Mouse (Mus musculus) lung, postnatal 0 days (tissue): Measurements from ENCODE around the gene Rbfox1. TPM values are rescaled to one million over a fixed set of nuclear protein-coding genes. Genes with fewer than 3 reads are reported as not detected.

Experiments used
- ATAC-seq: fragments of 200-750 bp; cut with Nextera tagmentation; 2 replicates; pipeline ENCODE4 v1.8.0; 2017; ENCODE audit warnings: moderate library complexity
- DNase-seq: peaks from one replicate; pipeline ENCODE4 v3.0.0-alpha.2; 2016; ENCODE audit warnings: low spot score
- H3K27ac ChIP-seq: fragments of 300-500 bp; sonication (generic); 2 replicates; pipeline ENCODE4 v1.5.1; 2014; ENCODE audit warnings: antibody characterized with exemption, mild to moderate bottlenecking, low read length, mixed read lengths
- H3K27me3 ChIP-seq: fragments of 300-500 bp; sonication (generic); replicated peaks from 2 replicates; pipeline ENCODE4 v1.6.1; 2014; ENCODE audit warnings: low read length, mixed read lengths; ENCODE audit not compliant: insufficient read depth
- H3K36me3 ChIP-seq: fragments of 300-500 bp; sonication (generic); 2 replicates; pipeline ENCODE4 v1.6.1; 2014; ENCODE audit warnings: low read length, mixed read lengths; ENCODE audit not compliant: insufficient read depth
- H3K4me1 ChIP-seq: fragments of 300-500 bp; sonication (generic); 2 replicates; pipeline ENCODE4 v1.6.1; 2014; ENCODE audit warnings: antibody characterized with exemption, low read depth, low read length, mixed read lengths; ENCODE audit not compliant: insufficient read depth
- H3K4me2 ChIP-seq: fragments of 300-500 bp; sonication (generic); replicated peaks from 2 replicates; pipeline ENCODE4 v1.6.1; 2014; ENCODE audit warnings: low read depth, mild to moderate bottlenecking, low read length, moderate library complexity, mixed read lengths
- H3K4me3 ChIP-seq: fragments of 300-500 bp; sonication (generic); 2 replicates; pipeline ENCODE4 v1.5.1; 2014; ENCODE audit warnings: low read depth, low read length
- H3K9ac ChIP-seq: fragments of 300-500 bp; sonication (generic); replicated peaks from 2 replicates; pipeline ENCODE4 v1.6.1; 2014; ENCODE audit warnings: low read depth, mild to moderate bottlenecking
- H3K9me3 ChIP-seq: fragments of 300-500 bp; sonication (generic); 2 replicates; pipeline ENCODE4 v1.6.1; 2016; ENCODE audit warnings: low read length, mixed read lengths
- CTCF ChIP-seq: IDR thresholded peaks from 2 replicates; pipeline ENCODE4 v1.5.1; 2016; ENCODE audit warnings: antibody characterized with exemption, mild to moderate bottlenecking
- EP300 ChIP-seq: IDR thresholded peaks from 2 replicates; pipeline ENCODE4 v1.6.1; 2016; ENCODE audit warnings: antibody characterized with exemption, mild to moderate bottlenecking, control low read depth
- WGBS: fragments of 180-500 bp; shearing (Covaris S2); extraction: QIAGEN DNeasy Blood & Tissue Kit; methylation state at CpG from one replicate; pipeline ENCODE4 v1.1.7; 2014; 5-methylcytosine and 5-hydroxymethylcytosine counted together
- polyA plus RNA-seq: library from polyadenylated mRNA; unstranded; fragments of >200 nt; fragmentation: Nextera tagmentation; extraction: Ambion mirVana; gene quantifications from 2 replicates; pipeline ENCODE4 v1.2.1, GENCODE M21; 2015

Gene Rbfox1
- polyA plus RNA-seq, 1 experiment from 2014 or later = 0.25 TPM

DNA sequence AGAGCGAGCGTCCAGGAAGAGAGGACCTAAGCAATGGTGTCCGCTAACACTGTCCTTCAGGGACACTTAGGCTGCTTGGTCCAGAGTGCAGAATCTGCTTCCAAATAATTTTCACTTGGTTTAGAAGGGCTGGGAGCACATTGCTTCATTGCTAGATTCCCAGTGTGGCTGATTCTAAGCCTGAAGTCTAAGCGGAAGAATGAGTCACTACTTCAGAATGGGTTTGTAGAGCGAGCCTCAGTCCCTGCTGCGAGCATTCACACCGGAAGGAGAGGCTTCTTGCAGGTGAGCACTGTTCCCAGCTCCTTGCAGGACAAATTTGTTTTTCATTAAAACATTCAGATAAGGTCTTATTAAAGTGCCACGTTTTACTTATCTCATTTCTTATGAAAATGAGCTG lies 1151.8 kb downstream of the Rbfox1 start:
- no peak overlapping the region for H3K4me3 ChIP-seq
- H3K4me1 ChIP-seq = no peaks in the 10 kb centered on the region
- no peaks in the 10 kb centered on the region for H3K9me3 ChIP-seq
- no peak for TF ChIP-seq EP300
- TF ChIP-seq CTCF = no peak
- peaks cover 14% of the 10 kb centered on the region for H3K27me3 ChIP-seq
- ATAC-seq (no peak), DNase-seq (no peak)
- 41% methylated on average over 8 of the region's 8 CpGs for WGBS
- H3K27ac ChIP-seq = no peak overlapping the region
- no peaks in the 10 kb centered on the region for H3K36me3 ChIP-seq
- H3K4me2 ChIP-seq = no peak overlapping the region
- H3K9ac ChIP-seq = no peak overlapping the region

DNA sequence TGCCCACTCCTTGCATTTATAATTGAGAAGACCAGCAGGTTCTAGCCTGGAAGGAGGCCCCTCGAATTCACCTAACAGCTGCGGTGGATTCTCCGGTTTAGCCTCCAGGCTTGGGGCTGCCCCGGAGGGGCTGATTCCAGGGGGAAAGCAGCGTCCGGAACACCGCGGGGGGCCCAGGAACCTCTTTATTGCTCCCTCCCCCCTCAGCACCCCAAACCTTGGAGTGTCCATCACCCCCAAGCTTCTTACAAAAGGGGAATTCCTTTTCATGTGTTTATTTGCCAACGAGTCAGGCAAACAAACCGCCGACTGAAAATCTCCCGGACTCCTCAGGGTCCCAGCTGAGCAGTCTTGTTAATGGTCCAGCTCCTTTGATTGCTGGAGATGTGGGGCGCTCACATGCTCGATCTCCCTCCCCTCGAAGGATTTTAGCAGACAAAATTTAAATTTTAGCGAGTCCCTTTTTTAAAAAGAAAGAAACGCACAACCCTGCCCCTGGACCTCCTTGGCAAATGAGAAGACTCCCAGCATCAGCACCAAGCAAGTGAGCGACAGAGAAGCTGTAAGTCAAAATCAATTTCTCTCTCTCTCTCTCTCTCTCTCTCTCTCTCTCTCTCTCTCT lies 1153.6 kb downstream of the Rbfox1 start:
- H3K9me3 ChIP-seq = no peaks in the 10 kb centered on the region
- DNase-seq (no peak), ATAC-seq (no peak)
- H3K27ac ChIP-seq = no peak overlapping the region
- 2% methylated on average over 18 of the region's 18 CpGs for WGBS
- peaks cover 14% of the 10 kb centered on the region for H3K27me3 ChIP-seq
- H3K4me3 ChIP-seq = no peak overlapping the region
- no peaks in the 10 kb centered on the region for H3K4me1 ChIP-seq
- TF ChIP-seq CTCF (no peak), EP300 (no peak)
- H3K9ac ChIP-seq = no peak overlapping the region
- peak overlapping the region; percentile 22; the same call in 1 of the 2 replicates for H3K4me2 ChIP-seq
- no peaks in the 10 kb centered on the region for H3K36me3 ChIP-seq

DNA sequence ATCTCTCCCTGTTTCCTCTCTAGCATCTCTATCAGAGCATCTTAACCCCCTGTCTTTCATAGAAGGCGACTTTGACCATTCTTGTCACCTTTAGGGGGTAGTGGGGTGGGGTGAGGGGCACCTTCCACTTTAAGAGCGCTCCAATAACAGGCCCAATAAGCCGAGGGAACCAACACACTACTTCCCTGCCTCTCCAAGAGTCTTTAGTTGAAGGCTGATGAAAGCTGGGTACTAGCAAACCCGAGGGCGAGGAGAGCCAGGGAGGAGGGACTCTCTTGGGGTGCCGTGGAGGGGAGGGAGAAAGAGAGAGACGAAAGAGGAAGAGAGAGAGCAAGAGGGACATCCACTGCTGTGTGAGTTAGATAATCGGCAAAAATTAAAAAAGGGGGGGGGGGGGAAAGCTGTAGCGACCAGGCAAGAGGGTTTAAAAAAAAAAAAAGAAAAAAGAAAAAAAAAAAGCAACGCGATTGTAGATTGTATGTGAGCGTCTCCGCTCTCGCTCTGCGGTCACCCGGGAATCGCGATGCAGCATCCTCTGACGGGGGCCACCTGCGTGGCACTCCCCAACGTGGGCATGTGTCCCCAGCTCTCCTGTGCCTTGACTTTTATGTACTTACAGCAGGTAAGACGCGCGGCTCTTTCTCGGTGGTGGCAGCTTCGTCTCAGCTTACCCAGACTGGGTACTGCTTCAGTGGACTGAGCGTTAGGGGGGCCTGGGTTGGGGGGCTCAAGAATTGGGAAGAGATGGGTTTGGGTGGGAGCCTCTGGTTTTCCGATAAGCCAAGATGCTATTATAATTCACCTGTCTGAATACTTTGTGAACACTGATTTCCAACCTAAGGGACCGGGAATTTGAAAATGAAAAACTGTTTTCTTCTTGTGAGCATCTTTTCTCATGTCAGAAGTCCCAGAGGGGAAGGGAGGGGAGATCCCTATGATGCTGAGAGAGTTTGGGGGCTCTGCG lies 1154.5 kb downstream of the Rbfox1 start:
- WGBS = 3% methylated on average over 29 of the region's 30 CpGs
- Histone ChIP-seq H3K27ac (no peak overlapping the region), H3K27me3 (peaks cover 14% of the 10 kb centered on the region), H3K36me3 (no peaks in the 10 kb centered on the region), H3K4me1 (no peaks in the 10 kb centered on the region), H3K4me2 (peak overlapping the region; percentile 11; the same call in 1 of the 2 replicates), H3K9ac (no peak overlapping the region), H3K9me3 (no peaks in the 10 kb centered on the region), H3K4me3 (no peak overlapping the region)
- ATAC-seq = no peak
- TF ChIP-seq EP300 (no peak), CTCF (no peak)
- no peak for DNase-seq

DNA sequence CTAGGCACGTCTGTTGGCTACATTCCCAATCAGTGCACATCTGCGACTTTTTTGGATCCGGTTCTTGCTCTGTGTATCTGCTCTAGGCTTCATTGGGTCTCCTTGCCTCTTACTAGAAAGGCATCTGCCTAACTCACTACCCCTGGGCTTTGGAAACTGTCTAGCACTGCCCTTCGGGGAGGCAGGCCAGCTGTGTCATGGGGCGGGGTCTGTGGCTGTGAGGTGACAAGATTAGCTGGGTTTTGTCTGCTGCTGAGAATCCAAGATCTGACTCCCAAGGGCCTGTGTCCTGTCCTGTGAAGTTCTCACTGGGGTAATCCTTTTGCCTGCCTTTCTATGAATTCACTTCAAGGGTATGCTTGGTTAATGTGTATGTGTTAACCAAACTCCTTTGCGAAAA lies 1155.5 kb downstream of the Rbfox1 start:
- no peaks in the 10 kb centered on the region for H3K9me3 ChIP-seq
- no peak for DNase-seq
- no peak for ATAC-seq
- no peaks in the 10 kb centered on the region for H3K36me3 ChIP-seq
- H3K4me1 ChIP-seq = no peaks in the 10 kb centered on the region
- H3K4me2 ChIP-seq = no peak overlapping the region
- TF ChIP-seq EP300 (no peak), CTCF (no peak)
- H3K27me3 ChIP-seq = peaks cover 14% of the 10 kb centered on the region
- 24% methylated on average over 6 of the region's 6 CpGs for WGBS
- no peak overlapping the region for H3K9ac ChIP-seq
- H3K27ac ChIP-seq = no peak overlapping the region
- H3K4me3 ChIP-seq = no peak overlapping the region

DNA sequence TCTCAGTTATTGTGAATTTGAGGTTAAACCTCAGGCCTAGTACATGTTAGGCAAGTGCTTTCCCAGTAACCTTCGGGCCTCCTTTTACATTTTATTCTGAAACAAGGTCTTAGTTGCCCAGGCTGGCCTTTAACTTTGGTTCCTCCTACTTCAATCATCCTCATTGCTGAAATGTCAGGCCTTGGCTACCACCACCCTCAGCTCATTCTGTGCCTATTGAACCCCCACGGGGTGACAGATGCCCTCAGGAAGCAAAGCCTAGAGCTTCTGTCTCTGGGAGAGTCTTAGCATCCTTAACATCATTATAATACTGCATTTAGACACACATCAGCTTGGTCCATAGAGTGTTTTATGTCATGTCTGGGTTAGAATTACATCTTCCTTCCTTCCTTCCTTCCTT lies 1162.3 kb downstream of the Rbfox1 start:
- no peak overlapping the region for H3K9ac ChIP-seq
- no peak overlapping the region for H3K27ac ChIP-seq
- no peak overlapping the region for H3K4me3 ChIP-seq
- ATAC-seq = no peak
- no peak for TF ChIP-seq CTCF
- no peak for TF ChIP-seq EP300
- H3K9me3 ChIP-seq = no peaks in the 10 kb centered on the region
- H3K36me3 ChIP-seq = no peaks in the 10 kb centered on the region
- H3K27me3 ChIP-seq = no peaks in the 10 kb centered on the region
- WGBS = 71% methylated on average over 2 of the region's 2 CpGs
- no peak overlapping the region for H3K4me2 ChIP-seq
- DNase-seq = no peak
- no peaks in the 10 kb centered on the region for H3K4me1 ChIP-seq

DNA sequence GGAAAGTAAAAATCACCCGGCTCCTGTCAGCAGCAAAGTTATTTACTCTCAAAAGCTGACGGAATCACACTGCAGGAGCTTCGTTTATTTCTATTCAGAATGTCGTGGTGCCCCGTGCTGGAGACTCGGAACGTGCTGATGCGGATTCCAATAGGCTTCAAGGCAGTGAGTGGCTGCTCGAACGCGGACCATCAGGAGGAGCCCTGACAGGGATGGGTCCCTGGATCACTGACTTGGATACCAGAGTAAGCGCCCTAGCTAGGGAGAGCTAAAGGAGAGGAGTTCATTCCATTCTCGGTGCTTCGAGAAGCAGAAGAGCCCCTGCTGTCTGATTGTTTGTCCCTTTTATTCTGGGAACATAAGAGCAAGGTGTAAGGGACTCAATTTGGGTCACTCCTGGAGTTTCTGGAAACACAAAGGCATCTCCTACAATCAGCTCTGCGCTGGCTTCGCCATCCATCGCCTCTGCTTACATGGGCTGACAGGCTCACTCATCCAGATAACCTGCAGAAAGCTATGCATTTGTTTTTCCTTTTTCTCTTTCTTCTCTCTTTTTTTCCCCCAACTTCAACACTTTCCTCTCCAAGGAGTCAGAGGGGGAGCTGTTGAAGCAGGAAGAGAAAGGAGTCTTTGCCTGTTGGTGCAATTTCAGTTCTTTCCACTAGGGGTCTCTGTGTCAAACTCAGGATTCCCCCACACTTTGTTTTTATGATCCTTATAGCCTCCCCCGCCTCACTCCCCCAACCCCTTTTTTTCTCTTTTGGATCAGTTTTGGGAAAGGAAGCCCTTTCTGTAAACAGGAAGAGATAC lies 1164.2 kb downstream of the Rbfox1 start:
- TF ChIP-seq CTCF = peak; percentile 83
- no peak for TF ChIP-seq EP300
- no peaks in the 10 kb centered on the region for H3K4me1 ChIP-seq
- H3K4me3 ChIP-seq = no peak overlapping the region
- H3K9ac ChIP-seq = no peak overlapping the region
- H3K27me3 ChIP-seq = no peaks in the 10 kb centered on the region
- no peaks in the 10 kb centered on the region for H3K36me3 ChIP-seq
- ATAC-seq (no peak), DNase-seq (peak; percentile 76)
- H3K27ac ChIP-seq = no peak overlapping the region
- H3K9me3 ChIP-seq = no peaks in the 10 kb centered on the region
- 16% methylated on average over 18 of the region's 18 CpGs for WGBS
- peak overlapping the region; percentile 34 for H3K4me2 ChIP-seq
